Mouse (Mus musculus): Measurements from ENCODE around the gene Nup43.
"Not testable (repeated sequence)": the region's sequence is repeated elsewhere in the genome, so short reads cannot be mapped to it uniquely, and the experiment has no call there.

The Nup43 gene

DNA sequence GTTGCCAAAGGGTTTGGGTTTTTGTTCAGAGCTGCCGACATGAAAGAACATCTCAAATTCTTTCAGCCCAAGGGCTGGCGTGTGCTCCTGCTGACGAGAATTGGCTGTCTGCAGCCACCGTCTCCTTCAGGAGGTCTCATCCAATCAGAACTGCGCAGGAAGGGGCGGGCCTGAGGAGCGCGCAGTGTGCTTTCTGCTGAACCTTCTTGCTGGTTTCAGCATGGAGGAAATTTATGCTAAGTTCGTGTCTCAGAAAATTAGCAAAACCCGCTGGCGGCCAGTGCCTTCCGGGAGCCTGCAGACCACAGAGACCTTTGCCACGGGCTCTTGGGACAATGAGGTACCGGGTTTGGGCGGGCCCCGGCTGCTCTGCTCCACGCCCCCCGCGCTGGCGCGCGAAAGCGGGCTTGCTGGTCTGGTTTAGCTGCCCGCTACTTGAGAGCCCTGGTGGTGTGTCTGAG is at the start of gene Nup43:
Gene Nup43, plus strand, starts transcription at position 162 of the 461 bp plus-strand sequence.
- peak; percentile 81 to 89 for DNase-seq (ENCODE audit: low spot score in 2 of 2)

DNA sequence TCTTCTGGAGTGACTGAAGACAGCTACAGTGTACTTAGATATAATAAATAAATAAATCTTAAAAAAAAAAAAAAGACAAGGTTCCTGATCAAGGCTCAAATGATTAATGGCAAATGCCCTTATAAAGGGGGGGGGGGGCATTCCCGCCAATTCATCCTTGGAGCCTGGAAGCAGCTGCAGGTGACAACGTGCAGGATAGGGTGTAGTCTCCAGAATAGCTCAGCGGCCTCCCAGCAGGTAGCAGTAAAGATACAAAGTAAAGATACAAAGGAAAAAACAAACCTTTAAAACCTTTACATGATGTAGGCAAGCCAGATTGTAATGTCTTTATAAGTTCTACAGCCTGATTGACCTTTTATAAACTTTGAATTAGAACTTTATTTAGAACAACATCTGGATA is 49.7 kb upstream of the Nup43 start:
- DNase-seq (ENCODE audit: low spot score in 2 of 2): not testable (repeated sequence)

DNA sequence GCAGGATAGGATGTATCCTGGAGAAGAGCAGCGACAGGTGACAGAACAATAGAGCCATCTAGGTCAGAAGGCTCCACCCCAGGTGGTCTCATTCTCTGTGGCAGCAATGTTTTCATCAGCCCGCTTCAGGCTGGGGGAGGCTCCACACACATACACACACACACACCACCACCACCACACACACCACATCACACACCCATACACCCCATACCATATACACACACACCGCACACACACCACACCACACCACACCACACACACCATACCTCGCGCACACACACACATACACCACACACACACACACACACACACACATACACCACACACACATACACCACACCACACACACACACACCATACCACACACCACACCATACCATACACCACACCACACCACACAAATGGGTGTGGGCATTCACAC is 47.5 kb upstream of the Nup43 start:
- no peak for DNase-seq (ENCODE audit: low spot score in 2 of 2)

DNA sequence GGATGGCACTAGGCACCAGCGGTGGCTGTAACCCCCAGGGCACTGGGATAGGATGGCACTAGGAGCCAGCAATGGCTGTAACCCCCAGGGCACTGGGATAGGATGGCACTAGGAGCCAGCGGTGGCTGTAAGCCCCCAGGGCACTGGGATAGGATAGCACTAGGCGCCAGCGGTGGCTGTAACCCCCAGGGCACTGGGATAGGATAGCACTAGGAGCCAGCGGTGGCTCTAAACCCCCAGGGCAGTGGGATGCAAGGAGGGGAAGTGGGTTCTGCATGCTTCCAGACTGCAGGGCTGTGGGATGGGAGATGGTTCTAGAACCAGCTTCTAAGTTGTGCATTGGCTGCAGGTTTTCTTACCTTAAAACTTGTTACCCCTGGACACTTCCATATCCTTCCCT is 46.6 kb upstream of the Nup43 start:
- DNase-seq (ENCODE audit: low spot score in 2 of 2): no peak

DNA sequence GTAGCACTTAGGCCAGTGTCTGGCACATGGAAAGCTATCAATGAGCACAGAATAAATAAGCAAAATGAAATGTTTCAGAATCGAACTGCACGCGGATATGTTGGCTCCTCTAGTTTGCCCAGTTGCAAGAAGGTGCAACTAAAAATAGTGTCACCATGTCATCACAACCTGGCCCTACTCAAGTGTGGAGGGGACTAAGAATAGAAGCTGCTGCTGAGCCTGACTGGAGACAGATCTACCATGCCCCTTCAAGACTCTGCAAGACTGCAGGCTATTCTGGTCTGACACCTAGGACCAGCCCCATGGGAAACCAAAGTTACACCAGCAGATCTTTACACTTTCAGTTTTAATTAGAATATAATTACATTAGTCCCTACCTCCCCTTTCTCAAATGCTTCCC is 44.9 kb upstream of the Nup43 start:
- no peak for DNase-seq (ENCODE audit: low spot score in 2 of 2)

DNA sequence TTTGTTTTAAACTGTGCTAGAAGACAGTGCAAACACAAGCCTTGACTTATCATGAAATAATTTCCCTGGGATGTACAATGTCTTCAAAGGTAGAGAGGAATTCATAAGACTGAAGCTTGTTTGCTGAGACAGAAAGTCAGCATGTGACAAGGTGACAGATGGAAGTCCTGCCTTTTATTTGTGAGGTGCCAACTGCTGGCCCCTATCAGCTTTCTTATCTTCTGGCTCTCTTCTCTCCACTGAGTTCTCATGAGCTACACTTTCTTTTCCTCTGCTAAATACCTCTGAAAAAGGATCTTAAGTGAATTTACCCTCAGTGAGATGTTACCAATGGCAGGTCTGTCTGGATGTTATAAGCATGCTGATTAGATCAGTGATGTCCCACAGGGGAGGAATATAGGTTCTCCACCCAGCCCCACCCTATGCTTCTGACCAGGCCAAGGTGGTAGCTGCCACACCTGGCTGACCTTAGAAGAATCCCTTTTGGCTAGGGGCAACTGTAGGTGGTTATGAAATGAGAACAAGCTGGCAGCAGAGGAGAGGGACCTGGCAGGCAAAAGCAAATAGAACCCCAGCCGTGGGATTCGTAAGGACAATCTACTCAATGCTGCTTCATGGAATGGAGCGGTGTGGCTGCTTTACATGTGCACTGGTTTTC is 43.3 kb upstream of the Nup43 start:
- DNase-seq (ENCODE audit: low spot score in 2 of 2): no peak

DNA sequence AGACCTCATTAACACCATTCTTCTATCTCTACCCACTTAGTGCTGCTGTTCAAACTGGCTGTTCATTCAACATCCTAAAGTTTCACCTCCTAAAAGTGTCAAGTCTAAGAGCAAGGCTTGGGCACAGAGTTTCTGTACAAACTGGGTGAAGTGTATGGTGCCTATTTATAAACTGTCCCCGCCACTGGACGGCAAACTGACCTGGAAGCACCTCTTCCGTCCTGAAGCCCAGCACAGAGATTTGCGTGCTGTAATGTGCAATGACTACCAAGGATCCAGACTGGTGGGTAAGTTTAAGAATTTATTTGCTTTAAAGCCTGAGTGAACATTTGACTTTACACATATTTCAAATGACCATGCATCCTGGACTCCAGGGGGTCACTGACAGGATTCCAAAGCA is 38.2 kb upstream of the Nup43 start:
- DNase-seq (ENCODE audit: low spot score in 2 of 2): no peak

DNA sequence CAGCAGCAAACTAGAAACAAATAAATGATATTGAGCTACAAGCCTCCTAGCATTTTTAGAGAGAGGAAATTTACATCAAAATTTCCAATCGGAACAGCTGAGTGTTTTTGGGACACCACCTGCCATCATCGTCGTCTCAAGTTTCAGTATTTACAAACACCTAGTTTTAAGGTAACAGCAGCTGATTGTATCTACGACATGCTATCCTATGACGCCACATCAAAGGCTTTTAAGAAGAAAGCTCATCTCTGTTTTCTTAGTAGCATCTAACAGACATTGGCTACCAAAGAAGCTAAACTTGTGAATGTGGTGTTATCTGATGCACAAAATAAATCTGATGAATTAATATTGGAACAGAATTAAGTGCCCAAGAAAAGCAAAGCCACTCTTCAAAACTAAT is 37.0 kb upstream of the Nup43 start:
- no peak for DNase-seq (ENCODE audit: low spot score in 2 of 2)

DNA sequence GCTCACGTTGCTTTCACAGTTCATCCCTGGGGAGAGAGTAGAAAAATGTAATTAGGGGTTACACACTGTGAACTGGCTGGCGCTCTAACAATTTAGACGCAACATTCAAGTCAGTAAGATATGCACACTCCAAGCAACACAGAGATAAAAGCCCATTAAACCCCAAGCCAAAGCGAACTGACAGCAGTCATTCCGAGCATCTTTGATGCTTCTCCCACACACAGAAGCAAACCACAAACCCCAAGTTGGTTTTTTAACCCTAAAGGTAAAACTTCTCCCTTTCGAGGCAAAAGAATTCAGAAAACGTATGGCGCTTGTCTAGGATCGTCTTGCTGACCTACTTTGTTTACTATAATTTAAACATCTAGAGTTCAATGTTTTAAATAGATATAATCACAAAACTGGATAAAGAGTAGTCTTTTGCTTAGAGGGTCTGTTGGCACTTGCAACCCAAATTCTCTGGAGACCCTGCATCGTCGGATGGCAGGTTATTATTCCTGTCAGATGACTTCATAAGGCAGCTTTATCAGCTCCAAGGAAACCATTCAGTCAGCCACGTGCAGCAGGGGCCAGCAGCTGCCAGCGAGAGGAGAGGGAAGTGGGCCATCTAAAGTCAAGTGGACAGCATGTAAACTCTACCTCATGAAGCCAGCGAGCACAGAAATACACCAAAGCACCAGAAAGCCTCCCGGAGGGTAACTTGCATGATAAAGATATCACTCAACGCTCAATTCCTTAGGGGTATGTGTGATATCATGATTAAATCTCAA is 36.2 kb upstream of the Nup43 start:
- DNase-seq (ENCODE audit: low spot score in 2 of 2): no peak

DNA sequence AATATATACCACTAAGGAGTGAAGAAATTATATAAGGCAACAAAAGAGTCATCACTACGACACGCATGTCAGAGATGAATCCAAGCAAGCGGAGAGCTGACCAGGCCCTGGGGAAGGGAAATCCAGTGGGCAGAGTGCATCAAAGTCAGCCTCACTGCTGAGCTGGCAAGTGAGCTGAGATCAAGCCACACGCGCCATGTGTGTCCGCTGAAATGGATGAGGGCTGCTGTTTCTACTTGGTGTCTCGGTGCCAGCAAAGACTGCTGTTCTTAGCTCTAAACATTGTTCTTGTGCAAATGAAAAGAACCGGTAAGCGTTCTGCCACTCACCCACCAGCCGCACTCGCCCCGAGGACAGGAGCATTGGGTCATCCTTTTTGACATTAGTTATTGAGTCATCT is 26.9 kb upstream of the Nup43 start:
- no peak for DNase-seq (ENCODE audit: low spot score in 2 of 2)

DNA sequence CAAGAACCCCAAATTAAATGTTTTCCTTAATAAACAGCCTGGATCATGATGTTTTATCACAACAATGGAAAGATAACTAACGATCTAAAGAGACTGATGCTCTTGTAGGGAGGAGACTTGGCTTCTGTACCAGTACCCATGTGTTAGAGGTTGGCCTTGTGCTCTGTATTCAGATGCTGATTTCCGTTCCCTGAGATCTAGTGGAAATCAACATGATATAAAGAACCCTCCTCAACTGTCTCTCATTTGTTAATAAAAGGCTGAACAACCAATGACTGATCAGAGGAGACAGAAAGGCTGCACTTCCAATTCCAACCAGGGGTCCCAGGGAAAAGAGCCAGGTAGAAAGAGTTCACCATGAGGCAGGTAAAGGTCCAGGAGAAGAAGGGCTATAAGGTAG is 21.4 kb upstream of the Nup43 start:
- DNase-seq (ENCODE audit: low spot score in 2 of 2): no peak

DNA sequence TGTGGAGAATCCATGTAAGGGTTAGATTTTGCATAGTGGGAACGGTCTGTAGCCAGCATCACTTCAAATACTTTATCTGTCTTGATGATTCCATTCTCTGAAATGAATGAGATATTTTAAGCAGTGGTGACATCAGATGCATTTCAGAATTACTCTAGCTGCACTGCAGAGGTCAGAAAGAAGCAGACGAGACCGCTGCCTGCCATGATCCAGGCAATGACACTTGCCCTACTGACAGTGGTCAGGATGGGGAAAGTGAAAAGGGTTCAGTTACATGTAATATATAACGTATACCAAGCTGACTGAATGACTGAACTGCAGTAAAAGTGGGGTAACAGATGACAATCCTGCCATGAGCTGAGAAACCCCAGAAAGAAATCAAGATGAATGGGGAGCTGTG is 18.2 kb upstream of the Nup43 start:
- DNase-seq (ENCODE audit: low spot score in 2 of 2): no peak

DNA sequence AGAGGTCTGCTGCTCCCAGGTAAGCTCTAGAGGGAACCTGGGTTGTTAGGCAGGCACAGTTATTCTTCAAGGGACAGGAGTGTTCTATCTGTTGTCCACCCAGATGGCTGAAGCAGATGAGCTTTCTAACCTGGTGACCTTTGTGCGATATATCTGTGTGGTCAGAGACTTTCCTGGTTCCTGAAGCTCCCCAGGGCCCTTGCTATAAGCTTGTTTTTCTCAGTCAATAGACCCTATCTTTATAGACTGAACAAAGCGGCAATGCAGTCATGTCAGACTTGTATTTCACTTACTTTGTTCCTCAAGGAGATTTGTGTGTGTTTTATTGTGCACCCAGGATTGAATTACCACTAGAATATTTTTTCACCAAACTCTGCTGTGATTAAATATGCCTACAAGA is 16.2 kb upstream of the Nup43 start:
- DNase-seq (ENCODE audit: low spot score in 2 of 2): no peak

DNA sequence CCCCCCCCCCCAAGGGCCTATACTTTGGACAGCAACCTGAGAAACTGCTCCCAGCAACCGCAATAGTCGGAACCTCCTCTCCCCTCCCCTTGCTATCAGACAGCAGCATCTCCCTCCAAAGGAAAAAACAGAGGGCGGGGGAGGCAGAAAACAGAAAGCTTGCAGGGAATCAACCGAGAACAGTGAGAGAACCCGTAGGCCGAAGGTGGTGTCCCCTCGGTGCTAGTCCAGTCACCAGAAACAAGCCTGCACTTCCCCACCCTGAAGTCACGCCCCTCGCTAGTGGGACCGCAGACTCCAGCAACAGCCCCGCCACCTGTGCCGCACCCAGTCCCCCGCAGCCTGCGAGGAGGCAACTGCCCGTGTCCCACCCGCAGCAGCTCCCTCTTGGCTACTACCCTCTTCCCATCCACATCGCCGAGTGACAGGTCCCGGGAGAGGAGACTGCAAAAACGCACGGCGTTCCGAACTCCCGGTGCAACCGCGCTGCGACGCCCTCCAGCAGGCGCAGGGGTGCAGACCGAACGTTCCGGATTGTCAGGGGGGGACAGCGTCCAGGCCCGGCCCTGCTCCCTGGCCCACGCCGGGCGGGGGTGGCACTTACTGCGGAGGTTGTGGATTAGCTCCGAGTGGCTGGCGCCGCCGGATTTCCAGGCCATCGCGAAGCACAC is 4.7 kb upstream of the Nup43 start:
- DNase-seq (ENCODE audit: low spot score in 2 of 2): peak; percentile 49 to 73

DNA sequence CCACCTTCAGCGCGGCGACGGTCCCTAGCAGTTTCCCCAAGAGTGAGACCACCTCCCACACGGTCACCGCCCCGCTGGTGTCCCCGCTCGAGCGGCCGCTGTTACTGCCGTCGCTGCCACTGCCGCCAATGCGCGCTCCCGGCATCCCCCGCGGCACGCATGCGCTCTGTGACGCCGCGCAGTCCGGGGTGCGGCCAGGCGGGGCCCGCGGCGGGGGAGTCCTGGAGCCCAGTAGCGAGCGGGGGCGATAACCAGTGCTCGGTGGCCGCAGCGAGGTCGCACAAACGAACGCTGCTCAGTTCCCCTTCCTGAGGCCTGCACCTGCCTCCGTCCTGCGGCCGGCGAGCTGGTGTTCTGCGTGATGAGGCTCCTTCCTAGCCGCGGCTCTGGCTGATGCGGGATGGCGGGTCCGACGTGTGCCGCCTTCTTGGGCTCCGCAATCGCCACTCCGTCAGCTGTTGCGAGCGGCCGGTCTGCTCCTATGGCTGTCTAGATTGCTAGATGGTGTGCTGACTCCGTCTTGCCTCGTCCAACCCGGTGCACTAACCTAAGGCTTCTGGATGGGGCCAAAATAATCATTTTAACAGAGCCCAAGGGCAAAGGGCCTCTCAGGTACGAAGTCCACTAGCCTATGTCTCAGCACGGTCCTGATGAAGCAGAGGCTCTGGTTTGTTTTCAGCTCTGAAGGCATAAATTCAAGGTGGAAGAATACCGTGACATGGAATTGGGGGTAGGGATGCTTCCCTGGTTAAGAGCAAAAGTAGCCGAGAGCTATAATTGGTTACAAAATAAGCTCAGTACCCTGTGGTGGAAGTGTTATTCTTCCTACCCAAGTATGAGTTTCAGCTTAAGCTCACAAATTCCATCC is 3.9 kb upstream of the Nup43 start:
- DNase-seq (ENCODE audit: low spot score in 2 of 2): peak; percentile 89 to 93

DNA sequence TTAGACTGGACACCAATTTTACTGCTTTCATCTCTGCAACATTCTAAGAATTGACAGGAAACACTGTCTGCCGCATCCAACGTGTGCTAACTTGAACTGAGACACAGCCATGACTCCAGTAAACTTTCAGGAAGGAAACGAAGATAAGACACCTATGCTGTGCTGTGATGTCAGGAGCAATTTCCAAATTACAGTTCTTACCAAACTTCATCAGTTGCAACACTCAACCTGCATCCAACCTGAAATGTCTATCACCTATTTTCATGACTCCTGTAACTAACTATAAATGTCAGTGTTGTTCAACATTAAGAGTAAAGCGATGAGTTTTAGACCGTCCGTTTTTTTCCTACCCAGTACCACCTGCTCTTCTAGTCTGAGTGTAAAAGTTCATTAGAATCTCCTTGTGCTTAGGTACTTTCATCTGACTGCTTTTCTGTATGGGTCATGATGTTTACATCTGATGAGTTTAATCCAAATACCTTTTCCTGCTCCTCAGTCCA is 3.2 kb upstream of the Nup43 start:
- no peak for DNase-seq (ENCODE audit: low spot score in 2 of 2)

DNA sequence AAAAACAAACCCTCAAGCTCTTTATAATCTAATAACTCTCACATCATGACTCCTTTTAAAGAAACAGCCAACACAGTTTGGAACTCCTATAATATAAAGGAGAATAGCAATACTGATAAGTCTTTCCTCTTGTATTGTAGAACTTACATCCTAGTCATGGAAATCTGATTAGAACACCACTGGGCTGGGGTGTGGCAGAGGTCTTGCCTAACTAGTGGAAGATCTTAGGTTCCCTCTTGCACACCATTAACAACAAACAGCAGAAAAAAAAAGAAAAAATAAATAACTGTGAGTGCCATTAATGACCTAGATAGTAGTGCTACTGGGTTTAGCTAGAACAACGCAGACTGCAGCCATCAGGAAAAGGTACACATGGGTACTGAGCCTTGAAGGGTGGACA is 2.4 kb upstream of the Nup43 start:
- no peak for DNase-seq (ENCODE audit: low spot score in 2 of 2)

DNA sequence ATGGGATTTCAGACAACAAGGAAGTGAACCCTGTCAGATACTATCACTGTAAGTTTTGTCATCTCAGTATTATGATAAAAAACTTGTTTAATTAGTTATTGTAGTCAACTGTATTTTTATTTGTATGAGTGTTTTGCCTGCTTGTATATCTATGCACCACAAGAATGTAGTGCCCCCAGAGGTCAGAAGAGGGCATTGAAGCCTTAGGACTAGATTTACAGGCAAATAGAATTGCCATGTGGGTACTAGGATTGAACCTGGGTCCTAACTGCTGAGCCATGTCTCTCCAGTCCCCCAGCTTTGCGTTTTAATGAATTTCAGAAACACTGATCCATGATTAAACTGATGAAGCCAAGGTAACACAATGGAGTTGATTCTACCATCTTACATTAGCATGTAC is 6.4 kb downstream of the Nup43 start:
- peak in 1 of 2 experiments; percentile 22 for DNase-seq (ENCODE audit: low spot score in 2 of 2)

DNA sequence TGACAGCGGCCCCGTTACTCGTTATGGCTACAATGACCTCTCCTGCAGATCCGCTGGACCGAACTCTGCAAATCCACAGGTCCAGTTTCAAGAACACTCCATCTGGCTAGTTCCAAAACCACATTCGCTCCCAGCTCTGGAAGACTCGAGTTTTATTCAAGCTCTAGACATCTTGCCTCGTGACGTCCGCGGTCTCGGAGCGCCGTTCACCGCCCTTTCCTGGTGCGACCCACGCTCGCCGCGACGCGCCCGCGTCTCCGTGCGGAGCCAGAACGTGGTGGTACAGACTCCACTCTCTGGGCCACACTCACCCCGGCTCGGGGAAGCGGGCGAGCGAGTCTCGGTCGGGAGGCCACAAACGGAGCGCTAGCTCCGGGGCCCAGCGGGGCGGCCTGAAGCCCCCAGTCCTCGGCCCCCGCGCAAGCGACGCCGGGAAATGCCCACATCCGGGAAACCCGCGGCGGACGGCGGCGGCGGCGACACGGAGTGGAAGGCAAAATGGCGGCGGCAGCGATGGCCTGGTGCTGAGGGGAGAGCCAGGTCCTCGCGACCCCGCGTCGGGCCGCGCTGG is 13.5 kb downstream of the Nup43 start, which contains the start of the genes Pcmt1 and Lats1:
Gene Pcmt1, minus strand, starts transcription at position 406 of the 571 bp plus-strand sequence.
Gene Lats1, plus strand, starts transcription at position 484 of the 571 bp plus-strand sequence.
- DNase-seq (ENCODE audit: low spot score in 2 of 2): peak; percentile 75 to 80

DNA sequence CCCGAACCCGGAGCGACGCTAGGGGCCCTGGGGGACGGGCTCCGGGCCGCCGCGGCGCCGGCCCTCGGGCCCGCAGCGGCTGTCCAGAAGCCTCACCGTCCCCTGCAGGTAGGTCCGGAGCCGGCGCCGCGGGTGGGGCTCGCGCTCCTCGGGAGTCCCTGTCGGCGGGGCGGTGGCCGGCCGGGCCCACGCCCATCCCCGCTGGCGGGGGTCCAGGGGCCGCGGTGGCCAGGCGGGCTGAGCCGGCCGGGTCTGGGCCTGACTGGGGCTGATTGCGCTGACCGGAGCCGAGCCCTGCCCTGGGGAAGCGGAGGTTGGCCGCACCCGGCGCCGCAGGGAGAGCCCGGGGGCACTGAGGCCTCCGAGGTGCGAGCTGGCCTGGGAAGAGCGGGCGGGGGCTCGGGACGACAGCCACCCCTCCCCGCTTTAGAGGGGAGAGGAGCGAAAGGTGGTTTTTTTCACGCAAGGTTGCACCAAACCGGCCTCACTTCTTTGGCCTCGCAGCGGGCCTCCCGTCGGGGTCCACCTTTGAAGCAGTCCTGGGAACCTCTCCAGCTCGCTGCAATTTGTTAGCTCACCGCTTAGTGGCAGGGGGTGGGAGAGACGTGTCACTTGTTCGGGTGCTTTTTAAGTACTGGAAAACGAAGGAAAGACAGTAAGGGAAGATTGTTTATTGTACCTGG is 14.2 kb downstream of the Nup43 start:
- peak; percentile 41 to 48 for DNase-seq (ENCODE audit: low spot score in 2 of 2)

All from spleen, postnatal 14 days (tissue).